Mouse (Mus musculus): Measurements from ENCODE around the gene D11Wsu47e.

Gene D11Wsu47e

DNA sequence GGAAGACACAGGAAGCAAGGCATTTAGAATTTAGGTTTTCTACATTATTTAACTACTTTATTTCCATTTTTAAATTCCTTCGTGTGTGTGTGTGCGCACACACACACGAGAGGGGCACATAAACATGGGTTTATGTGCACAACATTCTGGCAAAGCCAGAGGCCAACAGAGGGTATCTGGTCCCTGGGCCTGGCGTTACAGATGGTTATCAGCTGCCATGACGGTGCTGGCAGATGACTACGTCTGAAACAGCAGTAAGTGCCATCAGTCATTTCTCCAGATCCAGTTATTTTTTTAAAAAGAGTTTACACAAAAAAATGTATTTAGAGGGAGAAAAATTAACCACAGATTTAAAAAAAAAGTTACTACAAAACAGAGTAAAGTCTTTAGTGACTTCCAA is 18.0 kb upstream of the D11Wsu47e start:
- CTCF ChIA-PET = no interaction called here

DNA sequence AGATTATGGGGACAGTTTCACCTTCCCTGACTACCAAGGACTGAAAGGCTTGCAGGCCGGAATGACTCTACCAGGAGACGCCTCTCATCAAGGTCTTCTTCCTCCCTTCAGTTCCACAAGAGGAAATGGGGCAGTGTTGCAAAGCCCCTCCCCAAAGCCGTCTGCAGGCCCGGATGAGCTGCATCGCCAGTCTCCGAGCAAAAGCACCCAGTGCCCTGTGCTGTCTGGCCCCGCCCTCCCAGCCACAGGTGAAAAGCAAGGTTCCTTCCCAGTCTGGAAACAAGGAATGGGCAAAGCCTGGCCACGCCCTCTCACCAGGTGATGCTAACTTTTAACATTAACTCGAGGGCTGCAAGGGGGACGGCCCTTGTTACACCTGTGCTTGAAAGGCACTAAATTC is 17.6 kb upstream of the D11Wsu47e start:
- CTCF ChIA-PET = no interaction called here

DNA sequence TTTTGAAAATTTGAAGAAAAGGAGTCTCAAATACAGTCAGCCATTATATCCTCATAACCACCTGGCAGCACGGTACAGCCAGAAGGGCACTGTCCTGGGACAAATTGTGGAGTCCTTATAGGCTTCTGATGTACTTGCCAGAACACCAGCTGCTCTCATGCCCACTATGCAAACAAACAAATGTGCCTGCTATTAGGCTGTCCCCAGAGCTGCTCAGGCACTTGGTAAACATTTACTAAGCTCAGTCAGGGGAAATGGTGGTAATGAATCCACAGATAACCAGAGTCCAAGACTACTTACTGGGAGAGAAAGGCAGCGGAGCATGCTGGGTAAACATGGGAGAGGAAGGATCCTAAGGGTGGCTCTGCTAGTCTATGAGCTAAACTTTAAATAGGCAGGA is 17.1 kb upstream of the D11Wsu47e start:
- CTCF ChIA-PET = interaction anchor here (0.5 kb wide), 1 partner anchor 1965 kb away, joined by 4 read pairs; no protein-coding TSS in a partner anchor

DNA sequence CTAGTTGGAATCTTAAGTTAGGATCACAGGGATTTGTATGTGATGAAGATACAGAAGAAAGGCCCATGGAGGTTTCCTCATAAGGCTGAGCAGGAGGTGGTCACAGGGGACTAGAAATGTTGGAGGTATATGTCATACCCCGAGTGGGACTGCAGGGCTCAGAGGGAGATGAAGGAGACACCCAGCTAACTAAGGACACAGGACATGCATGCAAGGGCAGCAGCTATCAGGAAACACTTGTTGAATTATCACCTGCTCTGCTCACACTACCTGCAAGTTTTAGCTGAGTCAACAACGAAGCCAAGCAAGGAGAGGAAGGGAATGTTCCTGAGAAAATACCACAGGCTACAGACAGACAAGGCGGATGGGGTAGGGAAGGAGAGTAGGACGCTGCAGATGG is 16.5 kb upstream of the D11Wsu47e start:
- CTCF ChIA-PET = interaction anchor here (0.5 kb wide), 1 partner anchor 1965 kb away, joined by 4 read pairs; no protein-coding TSS in a partner anchor

DNA sequence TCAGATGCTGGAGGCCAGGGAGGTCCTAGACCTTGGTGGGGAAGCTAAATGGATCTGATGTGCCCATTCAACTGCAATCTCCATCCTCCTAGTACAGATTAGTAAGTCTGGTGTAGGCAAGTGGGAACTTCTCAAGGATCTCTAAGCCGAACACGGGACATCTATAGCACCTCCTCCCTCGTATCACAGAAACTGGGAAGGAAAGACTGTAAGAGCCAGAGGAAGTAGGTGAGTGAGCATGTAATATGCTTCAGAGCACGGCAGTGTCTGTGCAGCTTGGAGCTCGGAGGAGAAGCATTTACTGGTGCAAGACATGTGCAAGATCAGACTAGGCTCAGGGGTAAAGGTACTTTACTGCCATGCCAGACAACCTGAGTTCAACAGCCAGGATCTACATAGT is 15.4 kb upstream of the D11Wsu47e start:
- CTCF ChIA-PET = no interaction called here

DNA sequence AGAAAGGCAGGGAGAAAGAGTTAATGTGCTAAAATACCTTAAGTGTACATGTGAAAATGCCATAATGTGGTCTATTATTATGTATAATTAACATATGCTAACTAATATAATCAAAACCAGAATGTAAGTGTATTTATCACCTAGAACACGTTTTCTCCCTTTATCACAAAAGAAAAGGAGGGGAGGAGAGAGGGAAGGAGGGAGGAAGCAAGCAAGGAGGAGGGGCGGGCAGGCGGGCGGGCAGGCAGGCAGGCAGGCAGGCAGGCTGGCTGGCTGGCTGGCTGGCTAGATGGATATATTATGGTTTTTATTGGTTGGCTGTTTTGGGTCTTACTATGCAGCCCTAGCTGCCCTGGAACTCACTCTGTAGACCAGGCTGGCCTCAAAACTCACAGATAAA is 14.5 kb upstream of the D11Wsu47e start:
- CTCF ChIA-PET = no interaction called here

DNA sequence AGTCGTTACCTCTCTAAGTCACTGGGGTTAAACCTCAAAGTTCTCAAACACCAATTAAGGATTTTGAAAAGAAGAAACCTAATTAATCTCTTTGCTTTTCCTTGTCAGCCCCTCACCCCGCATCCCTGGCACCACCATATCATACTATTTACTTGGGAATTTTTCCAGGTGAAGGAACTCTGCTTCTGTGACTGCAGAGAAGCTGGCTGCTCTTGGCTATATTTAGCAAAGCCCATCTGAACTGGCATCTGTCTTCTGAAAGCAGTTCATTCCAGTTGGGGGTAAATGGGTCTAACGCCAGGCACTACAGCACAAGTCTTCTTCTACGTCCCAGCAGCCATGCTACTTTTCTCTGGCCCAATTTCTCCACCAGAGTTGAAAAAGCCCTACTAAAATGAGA is 10.6 kb upstream of the D11Wsu47e start:
- CTCF ChIA-PET = no interaction called here

DNA sequence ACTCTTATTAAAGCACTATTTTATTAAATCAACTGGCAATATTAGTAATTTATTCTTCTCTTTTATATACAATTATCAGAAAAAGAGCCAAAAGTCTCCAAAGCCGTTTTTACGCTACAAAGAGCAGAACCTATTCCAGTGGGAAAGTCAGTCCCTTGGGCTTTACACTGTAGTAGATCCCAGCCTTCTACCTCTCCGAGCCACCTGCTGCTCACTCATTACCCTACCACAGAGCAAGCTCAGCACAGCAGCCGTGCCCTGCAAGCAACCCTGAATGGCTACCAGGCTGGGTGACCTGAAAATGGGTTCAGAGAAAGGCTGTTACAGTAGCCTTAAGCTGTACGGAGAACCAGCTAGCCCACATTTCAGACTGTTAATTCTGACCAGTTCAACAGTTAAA is 9.6 kb upstream of the D11Wsu47e start:
- CTCF ChIA-PET = interaction anchor here (0.6 kb wide), 1 partner anchor 120 kb away, joined by 7 read pairs; no protein-coding TSS in a partner anchor

DNA sequence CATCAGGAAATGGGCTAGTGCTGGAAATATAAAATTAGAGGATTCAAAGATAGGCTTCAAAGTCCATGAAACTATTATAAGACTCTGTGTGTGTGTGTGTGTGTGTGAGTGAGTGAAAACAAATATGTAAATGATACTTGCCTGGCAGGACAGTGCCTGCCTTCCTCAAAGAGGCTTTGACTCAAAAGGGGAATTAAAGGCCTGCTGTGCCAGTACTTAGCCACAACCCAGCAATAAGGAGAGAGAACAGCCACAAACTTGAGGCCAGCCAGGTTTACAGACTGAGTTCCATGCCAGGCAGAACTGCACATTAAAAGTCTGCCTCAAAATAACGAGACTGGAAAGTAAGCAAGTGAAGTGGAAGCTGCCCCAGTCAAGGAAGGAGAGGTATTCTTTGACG is 7.4 kb upstream of the D11Wsu47e start:
- CTCF ChIA-PET = no interaction called here

DNA sequence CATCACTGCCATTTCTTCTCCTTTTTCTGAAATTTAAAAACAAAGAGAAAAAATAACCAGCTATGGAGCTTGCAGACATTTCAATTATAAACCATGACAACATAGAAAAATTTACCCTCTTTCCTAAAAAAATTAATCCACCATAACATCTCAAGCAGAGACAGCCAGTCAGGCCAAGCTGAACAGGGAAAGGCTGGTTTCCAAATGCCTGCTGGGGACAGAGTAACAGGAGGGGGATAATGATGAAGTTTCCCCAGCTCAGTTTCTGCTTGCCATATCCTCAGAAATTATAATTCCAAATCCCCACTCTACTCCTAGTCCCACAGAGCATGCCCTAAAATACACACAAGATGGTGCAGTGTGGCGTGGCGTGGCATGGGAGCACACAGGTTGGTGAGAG is 6.8 kb upstream of the D11Wsu47e start:
- CTCF ChIA-PET = no interaction called here

DNA sequence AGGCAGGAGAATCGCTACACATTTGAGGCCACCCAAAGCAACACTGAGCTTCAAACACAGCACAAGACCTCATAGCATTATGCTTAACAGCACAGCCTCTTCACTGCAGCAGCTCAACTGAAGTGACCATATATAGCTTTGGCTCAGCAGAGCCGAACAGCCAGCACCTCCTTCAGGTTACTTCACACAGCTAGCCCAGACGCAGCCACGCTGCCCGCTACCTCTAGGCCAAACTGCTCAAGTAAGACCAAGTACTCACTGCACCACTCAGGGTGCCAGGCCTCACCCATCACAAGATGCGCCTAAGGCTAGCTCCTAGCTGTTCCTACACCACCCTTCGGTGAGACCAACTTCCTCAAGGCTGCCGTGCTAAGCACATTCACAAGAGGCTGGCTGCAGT is 5.8 kb upstream of the D11Wsu47e start:
- CTCF ChIA-PET = no interaction called here

DNA sequence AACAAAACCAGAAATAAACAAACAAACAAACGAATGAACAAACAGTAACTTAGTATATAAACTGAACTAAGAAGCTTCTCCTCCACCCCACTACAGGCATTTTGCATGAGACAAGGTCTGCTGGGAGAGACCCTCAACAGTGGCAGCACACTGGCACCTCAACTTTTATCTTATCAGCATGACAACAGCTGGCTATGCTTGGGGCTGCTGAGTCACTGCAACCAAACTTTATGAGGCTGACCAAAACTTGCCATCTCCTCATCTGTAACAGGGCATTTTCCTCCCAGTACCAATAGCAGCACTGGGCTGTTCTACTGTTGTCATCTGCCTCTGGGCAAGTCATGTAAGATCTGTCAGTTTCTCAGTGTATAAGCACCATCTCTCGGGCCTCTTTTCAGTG is 3.3 kb upstream of the D11Wsu47e start:
- CTCF ChIA-PET = no interaction called here

DNA sequence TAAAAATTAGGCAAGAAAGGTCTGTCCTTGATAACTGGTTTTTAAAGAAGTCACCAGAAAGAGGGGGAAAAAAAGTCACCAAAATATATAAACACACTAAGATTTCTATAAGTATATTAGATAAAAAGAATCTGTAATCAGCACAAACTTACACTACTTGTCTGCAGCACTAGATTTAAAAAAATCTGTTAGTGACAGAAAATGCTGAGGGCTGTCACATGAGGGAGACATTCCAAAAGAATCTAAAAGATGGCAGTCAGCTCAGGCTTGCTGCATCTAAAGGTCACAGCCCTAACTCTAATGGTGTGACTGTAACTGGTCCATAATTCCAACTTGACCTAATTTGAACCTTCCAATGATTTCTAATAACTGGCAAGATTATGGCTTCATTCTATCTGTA is 2.2 kb upstream of the D11Wsu47e start:
- CTCF ChIA-PET = interaction anchor here (0.6 kb wide), 1 partner anchor 8 kb away, joined by 8 read pairs; no protein-coding TSS in a partner anchor

DNA sequence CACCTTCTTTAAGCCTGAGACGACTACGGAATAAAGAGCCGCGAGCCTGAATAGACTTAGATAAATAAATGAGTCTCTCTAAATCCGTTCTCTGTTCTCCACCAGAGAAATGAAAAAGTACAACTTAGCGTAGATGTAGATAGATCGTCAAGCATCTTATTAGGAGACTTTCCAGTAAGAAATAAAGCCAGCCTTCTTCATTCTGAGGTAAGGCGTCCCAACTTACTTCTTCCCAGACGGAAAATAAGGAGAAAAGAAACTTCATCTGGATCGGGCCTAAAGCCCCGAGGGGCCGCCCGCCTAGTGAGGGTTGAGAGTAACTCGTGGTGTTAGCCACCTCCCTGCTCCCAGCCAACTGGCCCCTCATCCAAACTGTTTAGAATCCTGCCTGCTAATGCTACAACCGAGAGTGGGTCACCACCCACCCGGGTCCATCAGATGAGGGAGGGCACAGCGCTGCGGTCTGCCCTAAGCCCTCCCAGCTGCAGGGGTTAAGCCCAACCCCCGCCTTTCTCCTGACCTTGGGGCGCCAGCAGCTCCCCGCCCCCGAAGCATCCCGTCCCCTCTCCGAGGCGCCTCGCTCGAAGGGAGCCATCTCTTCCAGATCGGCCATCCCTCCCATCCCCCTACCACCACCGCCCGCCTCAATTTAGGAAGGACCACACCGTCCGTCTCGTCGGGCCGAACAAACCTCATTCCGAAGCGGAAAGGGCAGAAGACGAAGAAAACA is 1.1 kb upstream of the D11Wsu47e start:
- CTCF ChIA-PET = interaction anchor here (0.5 to 1.4 kb wide), 2 partner anchors 71 to 431 kb away, joined by 3 to 4 read pairs; no protein-coding TSS in a partner anchor

DNA sequence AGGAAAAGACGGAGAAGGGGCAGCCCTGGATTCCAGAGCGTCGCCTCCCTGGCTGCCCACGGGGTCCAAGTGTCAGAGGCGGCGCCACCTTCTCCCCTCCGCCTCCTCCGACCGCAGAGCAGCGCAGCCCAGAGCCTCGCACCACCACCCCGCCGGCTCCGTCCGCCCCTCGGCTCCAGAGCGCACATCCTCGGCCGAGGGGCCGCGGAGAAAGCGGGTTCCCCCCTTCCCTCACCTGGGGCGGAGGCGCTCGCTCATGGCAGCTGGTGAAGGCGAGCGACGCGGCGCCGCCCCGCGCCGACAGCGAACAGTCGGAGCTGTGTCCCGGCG is 620 bp upstream of the D11Wsu47e start:
- CTCF ChIA-PET = interaction anchor here (1.4 kb wide), 1 partner anchor 71 kb away, joined by 3 read pairs; no protein-coding TSS in a partner anchor

DNA sequence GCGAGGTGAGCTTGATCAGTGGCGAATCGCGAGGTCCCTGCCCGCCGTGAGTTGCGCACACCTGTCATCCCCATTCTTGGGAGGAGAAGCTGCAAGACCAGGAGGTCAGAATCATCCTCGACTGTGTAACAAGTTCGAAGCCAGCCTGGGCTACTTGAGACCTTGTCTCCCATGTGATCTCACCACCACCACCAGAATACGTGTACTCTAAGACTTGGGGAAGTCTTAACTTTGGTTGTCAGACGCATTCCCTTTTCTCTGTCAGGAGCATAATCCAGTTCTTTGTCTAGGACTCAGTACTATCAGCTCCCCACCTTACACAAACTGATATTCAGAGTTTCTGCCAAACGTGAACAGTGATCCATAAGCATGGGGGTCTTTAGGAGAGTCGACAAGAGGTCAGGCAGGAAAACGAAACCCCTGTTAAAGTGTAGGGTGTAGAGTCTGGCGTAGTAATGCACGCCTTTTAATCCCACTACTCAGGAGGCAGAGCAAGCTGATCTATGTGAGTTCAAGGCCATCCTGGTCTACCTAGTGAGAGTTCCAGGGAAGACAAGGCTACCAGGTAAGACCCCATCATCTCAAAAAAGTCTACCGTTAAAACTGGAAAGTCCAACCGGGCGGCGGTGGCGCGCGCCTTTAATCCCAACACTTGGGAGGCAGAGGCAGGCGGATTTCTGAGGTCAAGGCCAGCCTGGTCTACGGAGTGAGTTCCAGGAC is 655 bp downstream of the D11Wsu47e start:
- CTCF ChIA-PET = interaction anchor here (1.1 to 1.4 kb wide), 2 partner anchors 70 to 127 kb away, joined by 3 read pairs; no protein-coding TSS in a partner anchor

DNA sequence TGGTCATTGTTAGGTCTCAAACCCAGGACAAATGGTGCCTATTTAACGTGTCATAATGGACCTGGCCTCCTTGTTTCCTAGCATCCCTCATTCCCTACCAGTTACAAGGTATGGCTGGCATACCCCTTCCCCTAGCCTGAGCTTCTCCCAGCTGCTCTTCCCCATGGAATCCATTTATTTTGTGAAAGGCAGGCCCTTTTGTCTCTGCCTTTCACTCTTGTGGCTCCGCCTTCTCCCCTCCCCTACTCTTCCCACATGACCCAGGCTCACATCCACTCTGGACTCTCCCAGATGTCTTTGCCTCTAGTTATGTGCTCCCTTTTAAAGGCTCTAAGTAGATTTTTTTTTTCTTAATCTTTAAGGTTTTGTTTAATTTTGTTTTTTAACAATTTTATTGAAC is 2.8 kb downstream of the D11Wsu47e start:
- CTCF ChIA-PET = interaction anchor here (0.6 kb wide), 1 partner anchor 87 kb away, joined by 3 read pairs; no protein-coding TSS in a partner anchor

DNA sequence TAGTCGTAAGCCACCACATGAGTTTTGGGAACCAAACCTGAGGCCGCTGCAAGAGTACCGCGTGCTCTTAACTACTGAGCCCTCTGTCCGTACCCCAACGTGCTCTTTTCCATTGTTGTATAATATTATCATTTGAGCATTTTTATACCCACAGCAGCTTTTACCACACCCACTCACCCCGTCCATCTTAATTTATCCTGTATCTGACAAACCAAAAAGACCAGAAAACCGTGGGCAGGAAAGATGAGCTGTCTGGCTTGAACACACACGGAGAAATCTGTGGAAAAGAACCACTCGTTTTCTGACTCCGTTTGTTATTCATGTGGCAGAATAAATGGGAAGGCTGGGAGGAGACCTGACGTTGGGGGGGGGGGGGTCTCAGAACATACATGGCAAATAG is 6.3 kb downstream of the D11Wsu47e start:
- CTCF ChIA-PET = interaction anchor here (0.8 kb wide), 1 partner anchor 9 kb away, joined by 8 read pairs; no protein-coding TSS in a partner anchor

DNA sequence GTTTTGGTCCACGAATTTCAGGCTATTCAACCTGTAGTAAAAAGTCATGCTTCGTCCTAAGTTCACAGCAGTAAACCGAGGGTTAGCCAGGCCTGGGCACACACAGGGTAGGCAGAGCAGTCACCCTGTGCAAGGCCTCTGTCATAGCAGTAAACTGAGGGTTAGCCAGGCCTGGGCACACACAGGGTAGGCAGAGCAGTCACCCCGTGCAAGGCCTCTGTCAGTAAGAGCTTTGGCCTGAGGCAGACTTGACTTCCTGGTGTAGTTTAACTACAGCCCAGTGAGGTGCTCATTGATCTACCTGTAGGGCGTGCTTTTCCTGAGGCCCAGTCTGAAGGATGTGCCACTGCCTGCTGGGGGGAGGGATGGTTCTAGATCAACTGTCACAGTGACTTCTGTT is 7.1 kb downstream of the D11Wsu47e start:
- CTCF ChIA-PET = no interaction called here

DNA sequence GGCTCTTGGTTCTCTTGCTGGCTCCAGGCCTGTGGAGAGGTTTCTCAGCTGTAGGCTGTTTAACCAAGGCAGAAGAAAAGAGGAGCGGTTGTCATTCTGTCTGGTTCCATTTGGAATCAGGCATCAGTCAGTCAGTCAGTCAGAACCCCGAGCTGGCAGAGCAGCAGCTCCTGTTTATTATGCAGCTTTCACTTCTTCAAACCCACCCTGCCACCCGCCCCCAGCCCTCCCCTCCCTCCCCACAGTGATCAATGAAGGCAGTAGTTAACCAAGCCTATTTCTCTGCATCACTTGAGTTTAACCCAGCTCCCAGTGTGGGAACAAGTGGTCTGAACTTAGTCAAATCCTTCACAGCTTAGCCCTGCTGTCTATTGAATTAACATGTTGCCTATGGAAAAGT is 7.6 kb downstream of the D11Wsu47e start:
- CTCF ChIA-PET = no interaction called here

DNA sequence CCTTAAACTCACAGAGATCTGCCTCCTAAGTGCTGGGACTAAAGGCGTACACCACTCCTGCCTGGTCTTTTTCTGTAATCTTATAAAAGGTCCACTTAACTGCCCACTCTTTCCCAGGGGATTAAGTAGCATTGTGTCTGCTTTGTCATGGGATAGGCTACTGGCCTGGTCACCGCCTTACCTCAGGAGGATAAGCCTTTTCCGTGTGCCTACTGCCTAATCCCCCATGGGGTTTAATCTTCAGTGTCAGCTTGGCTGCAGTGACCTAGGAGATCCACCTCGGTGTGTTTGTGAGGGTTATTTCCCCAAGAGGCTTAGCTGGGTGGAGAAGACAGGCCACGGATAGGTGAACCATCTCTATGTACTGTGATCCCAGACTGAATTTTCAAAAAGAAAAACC is 13.4 kb downstream of the D11Wsu47e start:
- CTCF ChIA-PET = no interaction called here

DNA sequence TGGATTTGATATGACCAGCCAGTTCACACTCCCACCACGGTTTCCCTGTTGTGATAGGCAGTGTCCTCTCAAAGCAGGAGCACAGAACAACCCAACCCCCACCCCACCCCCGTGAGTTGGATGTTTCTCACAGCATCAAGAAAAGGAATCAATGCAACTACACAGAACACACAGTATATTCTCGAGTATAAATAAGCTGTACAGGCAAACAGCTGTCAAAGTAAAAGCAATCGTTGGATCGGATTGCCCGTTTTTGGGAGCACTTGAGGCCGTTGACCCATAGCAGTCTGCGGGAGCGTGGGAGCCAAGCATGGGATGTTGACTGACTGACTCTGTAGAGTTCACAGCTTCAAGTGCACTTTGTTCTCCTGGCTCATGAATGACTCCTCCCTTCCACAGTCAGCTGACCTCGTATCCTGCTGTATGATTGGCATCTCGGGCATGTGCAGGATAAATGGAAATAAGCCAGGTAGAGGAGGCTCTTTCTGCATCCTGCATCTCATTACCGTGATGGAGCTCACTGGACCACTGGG is 13.9 kb downstream of the D11Wsu47e start:
- CTCF ChIA-PET = no interaction called here

DNA sequence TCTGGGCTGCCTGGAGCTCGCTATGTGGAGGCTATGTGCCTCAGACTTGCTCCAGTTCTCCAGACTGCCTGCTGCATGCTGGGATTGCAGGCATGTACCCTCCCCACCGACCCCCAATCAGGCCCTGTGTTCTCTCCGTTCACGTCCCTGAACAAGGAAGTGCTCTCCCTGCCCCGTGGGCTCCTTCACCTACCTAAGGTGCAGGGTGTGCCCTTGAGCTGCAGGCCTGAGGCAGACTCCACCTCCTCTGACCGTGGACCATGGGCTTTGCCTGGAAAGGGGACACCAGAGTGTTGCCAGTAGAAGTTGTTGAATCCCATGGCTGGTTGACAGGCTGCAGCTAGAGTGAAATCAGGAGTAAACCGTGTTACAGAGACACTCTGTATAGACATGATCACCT is 15.4 kb downstream of the D11Wsu47e start:
- CTCF ChIA-PET = no interaction called here
